Mouse (Mus musculus): ENCODE measurements around the gene Aqp1. TPM values are rescaled to one million over a fixed set of nuclear protein-coding genes. Genes with fewer than 3 reads are reported as not detected.

Gene Aqp1
- polyA plus RNA-seq, 1 experiment from 2014 or later, result 7.4 TPM

DNA sequence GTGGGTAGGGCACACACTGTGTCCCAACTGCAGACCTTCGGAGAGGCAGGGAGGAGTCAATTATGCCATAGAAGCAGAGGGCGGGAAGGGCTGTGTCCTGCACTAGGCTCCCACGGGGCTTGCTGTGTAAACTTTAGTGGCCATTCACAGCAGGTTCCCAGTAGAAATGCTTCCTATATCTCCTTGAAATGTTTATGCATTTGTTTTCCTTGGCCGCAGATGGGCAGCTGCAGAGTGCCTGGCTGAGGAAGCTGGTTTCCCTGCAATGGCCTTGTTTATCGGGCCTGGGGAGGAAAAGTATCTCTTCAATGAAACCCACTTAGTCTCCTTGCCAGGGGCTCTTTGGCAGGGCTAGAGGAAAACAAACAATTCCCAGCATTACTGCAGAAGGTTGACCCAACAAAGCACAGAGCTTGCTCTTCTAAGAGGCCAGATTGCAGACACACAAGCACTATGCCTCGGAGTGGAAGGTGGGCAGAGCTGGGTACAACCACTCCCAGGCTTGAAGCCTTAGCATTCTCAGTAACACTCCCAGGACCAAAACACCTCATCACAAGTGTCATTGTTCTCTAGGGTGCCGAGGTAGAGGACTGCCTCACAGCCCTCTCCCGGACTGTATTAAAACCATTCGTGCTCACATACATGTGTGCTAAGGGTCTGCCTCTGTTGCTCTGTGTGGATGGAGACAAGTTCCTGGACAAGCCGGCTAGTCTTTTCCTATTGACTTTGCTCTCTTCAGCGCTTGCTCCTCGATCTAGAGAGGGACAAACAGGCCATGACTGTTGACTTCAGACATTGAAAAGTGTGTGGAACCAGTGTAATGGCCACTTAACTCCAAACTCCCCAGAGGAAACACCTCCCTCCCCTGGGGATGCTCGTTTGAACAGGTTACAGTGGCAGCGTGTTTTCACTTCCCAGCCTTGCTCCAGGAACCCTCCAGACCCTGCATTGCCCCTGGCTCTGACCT is 16.4 kb upstream of the Aqp1 start:
- 69% methylated on average over 14 of the region's 14 CpGs for WGBS
- Histone ChIP-seq H3K4me2 (no peak overlapping the region), H3K4me1 (peaks cover 8% of the 10 kb centered on the region; the same call in 1 of the 2 replicates), H3K9me3 (replicated peaks) (no peaks in the 10 kb centered on the region), H3K36me3 (no peaks in the 10 kb centered on the region), H3K4me3 (replicated peaks) (no peak overlapping the region), H3K27ac (replicated peaks) (no peak overlapping the region), H3K27me3 (replicated peaks) (no peaks in the 10 kb centered on the region), H3K9ac (replicated peaks) (no peak overlapping the region)
- ATAC-seq (ENCODE audit: low FRiP score), result no peak

DNA sequence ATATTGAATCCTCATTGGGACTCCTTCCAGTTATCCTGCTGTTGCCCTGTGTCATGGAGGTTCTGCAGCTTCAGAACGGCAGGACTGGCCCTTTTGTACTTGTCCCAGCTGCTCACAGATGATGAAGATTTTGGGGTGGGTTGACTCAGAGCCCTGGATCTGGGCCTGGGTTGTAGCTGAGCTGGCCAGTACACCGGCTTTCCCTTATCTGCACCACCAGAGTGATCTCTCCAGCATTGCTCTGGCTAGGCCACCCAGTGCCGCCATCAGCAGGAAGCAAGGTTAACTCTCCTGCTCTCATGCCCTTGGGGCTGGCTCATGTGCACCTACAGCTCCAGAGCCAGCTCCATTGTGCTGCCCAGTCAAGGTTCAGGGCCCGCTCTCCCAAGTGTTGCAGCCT is 15.3 kb upstream of the Aqp1 start:
- H3K4me2 ChIP-seq, result no peak overlapping the region
- H3K4me1 ChIP-seq, result peaks cover 8% of the 10 kb centered on the region; the same call in 1 of the 2 replicates
- H3K9ac ChIP-seq (replicated peaks), result no peak overlapping the region
- no peaks in the 10 kb centered on the region for H3K36me3 ChIP-seq
- no peak overlapping the region for H3K4me3 ChIP-seq (replicated peaks)
- no peak for ATAC-seq (ENCODE audit: low FRiP score)
- H3K27me3 ChIP-seq (replicated peaks), result no peaks in the 10 kb centered on the region
- 89% methylated on average over 4 of the region's 4 CpGs for WGBS
- H3K9me3 ChIP-seq (replicated peaks), result no peaks in the 10 kb centered on the region
- H3K27ac ChIP-seq (replicated peaks), result no peak overlapping the region

GRCm38 (mm10) chr6:55321518-55321917 is 14.7 kb upstream of the Aqp1 start:
- Histone ChIP-seq H3K4me3 (replicated peaks) (no peak overlapping the region), H3K36me3 (no peaks in the 10 kb centered on the region), H3K27ac (replicated peaks) (no peak overlapping the region), H3K9ac (replicated peaks) (no peak overlapping the region), H3K27me3 (replicated peaks) (no peaks in the 10 kb centered on the region), H3K4me2 (no peak overlapping the region), H3K4me1 (peaks cover 8% of the 10 kb centered on the region; the same call in 1 of the 2 replicates), H3K9me3 (replicated peaks) (no peaks in the 10 kb centered on the region)
- ATAC-seq (ENCODE audit: low FRiP score), result no peak
- 68% methylated on average over 6 of the region's 6 CpGs for WGBS

GRCm38 (mm10) chr6:55322980-55323379 is 13.3 kb upstream of the Aqp1 start:
- no peak overlapping the region for H3K27ac ChIP-seq (replicated peaks)
- H3K9me3 ChIP-seq (replicated peaks), result no peaks in the 10 kb centered on the region
- peaks cover 8% of the 10 kb centered on the region; the same call in 1 of the 2 replicates for H3K4me1 ChIP-seq
- ATAC-seq (ENCODE audit: low FRiP score), result no peak
- no peaks in the 10 kb centered on the region for H3K27me3 ChIP-seq (replicated peaks)
- H3K4me2 ChIP-seq, result no peak overlapping the region
- H3K36me3 ChIP-seq, result no peaks in the 10 kb centered on the region
- H3K9ac ChIP-seq (replicated peaks), result no peak overlapping the region
- H3K4me3 ChIP-seq (replicated peaks), result no peak overlapping the region
- WGBS, result 97% methylated on average over 2 of the region's 2 CpGs

- Histone ChIP-seq H3K27me3 (replicated peaks) (no peaks in the 10 kb centered on the region), H3K4me3 (replicated peaks) (no peak overlapping the region), H3K36me3 (no peaks in the 10 kb centered on the region), H3K4me1 (peaks cover 8% of the 10 kb centered on the region; the same call in 1 of the 2 replicates), H3K9me3 (replicated peaks) (no peaks in the 10 kb centered on the region), H3K4me2 (no peak overlapping the region), H3K9ac (replicated peaks) (no peak overlapping the region), H3K27ac (replicated peaks) (no peak overlapping the region)
- 88% methylated on average over 17 of the region's 17 CpGs for WGBS
- ATAC-seq (ENCODE audit: low FRiP score), result no peak
These were observed 12.2 kb upstream of the Aqp1 start for GRCm38 (mm10) chr6:55323908-55324634.

DNA sequence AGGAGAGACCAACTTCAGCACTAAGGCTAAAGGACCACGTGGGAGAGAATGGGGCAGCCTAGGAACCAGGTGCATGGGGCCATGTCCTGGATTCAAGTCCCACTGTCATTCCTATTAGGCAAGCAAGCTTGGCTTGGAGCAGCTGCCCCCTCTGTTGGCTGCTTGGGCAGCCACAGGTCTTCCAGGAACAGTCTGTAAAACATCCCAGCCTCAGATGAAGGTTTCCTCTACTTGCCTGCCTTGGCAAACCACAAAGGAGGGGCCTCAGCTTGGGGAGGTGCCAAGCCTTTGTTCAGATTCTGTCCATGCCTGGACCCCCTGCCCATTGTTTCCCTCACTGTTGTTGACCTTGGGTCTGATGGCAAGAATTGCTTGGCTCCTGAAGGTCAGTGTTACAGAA is 11.4 kb upstream of the Aqp1 start:
- Histone ChIP-seq H3K4me3 (replicated peaks) (no peak overlapping the region), H3K9me3 (replicated peaks) (no peaks in the 10 kb centered on the region), H3K27me3 (replicated peaks) (no peaks in the 10 kb centered on the region), H3K4me2 (no peak overlapping the region), H3K27ac (replicated peaks) (no peak overlapping the region), H3K9ac (replicated peaks) (no peak overlapping the region), H3K4me1 (peaks cover 4% of the 10 kb centered on the region; the same call in 1 of the 2 replicates), H3K36me3 (no peaks in the 10 kb centered on the region)
- ATAC-seq (ENCODE audit: low FRiP score), result no peak
- 63% methylated on average over 1 of the region's 1 CpGs for WGBS

DNA sequence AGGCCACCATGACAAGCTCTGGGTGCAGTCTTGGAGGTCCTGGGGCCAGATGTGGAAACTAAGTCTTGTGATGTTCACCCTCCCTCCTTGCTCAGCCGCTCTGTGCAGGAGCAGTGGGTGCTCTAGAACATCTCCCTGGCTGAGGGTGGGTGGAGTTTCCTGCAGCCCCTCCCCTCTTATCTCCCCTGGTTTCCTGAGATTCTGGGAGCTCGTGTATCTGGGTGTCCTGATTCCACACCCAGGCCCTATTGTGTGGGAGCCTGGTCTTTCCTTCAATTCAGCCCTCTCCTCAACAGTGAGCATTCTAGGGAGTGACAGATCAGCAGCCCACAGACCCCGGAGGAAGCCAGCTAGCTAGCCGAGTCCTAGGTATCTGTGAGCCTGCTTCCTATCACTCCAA is 9.9 kb upstream of the Aqp1 start:
- no peaks in the 10 kb centered on the region for H3K9me3 ChIP-seq (replicated peaks)
- H3K4me3 ChIP-seq (replicated peaks), result no peak overlapping the region
- no peak overlapping the region for H3K4me2 ChIP-seq
- no peak overlapping the region for H3K27ac ChIP-seq (replicated peaks)
- H3K9ac ChIP-seq (replicated peaks), result no peak overlapping the region
- no peak for ATAC-seq (ENCODE audit: low FRiP score)
- 0 out of 2 replicates have a peak, but pooled peaks cover under 1% of the 10 kb centered on the region for H3K4me1 ChIP-seq
- 85% methylated on average over 4 of the region's 4 CpGs for WGBS
- no peaks in the 10 kb centered on the region for H3K36me3 ChIP-seq
- H3K27me3 ChIP-seq (replicated peaks), result no peaks in the 10 kb centered on the region

DNA sequence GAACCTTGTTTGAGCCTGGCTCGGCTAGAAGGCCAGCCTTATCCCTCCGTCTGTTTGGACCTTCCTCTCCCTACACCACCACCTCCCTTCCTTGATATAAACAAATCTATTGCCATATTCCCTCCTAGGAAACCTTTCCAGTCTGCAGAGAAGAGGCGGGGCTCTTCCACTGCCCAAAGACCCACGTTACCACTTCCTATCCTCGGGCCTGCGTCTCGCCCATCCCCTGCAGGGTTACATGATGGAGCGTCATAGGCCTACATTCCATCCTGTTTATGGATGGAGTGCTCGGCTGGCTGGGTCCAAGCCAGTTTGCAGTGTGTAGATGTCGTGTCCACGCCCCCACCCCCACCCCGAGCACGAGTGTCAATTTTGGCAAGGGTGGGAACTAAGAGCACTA is 8.9 kb upstream of the Aqp1 start:
- Histone ChIP-seq H3K9me3 (replicated peaks) (no peaks in the 10 kb centered on the region), H3K27me3 (replicated peaks) (no peaks in the 10 kb centered on the region), H3K27ac (replicated peaks) (no peak overlapping the region), H3K36me3 (no peaks in the 10 kb centered on the region), H3K4me2 (no peak overlapping the region), H3K4me3 (replicated peaks) (no peak overlapping the region), H3K9ac (replicated peaks) (no peak overlapping the region), H3K4me1 (peaks cover 10% of the 10 kb centered on the region)
- 91% methylated on average over 13 of the region's 13 CpGs for WGBS
- no peak for ATAC-seq (ENCODE audit: low FRiP score)

GRCm38 (mm10) chr6:55328179-55328578 is 8.1 kb upstream of the Aqp1 start:
- no peaks in the 10 kb centered on the region for H3K27me3 ChIP-seq (replicated peaks)
- no peak overlapping the region for H3K4me2 ChIP-seq
- H3K4me3 ChIP-seq (replicated peaks), result no peak overlapping the region
- H3K9ac ChIP-seq (replicated peaks), result no peak overlapping the region
- WGBS, result 79% methylated on average over 4 of the region's 4 CpGs
- ATAC-seq (ENCODE audit: low FRiP score), result no peak
- no peaks in the 10 kb centered on the region for H3K9me3 ChIP-seq (replicated peaks)
- H3K4me1 ChIP-seq, result peaks cover 18% of the 10 kb centered on the region
- H3K36me3 ChIP-seq, result no peaks in the 10 kb centered on the region
- no peak overlapping the region for H3K27ac ChIP-seq (replicated peaks)

DNA sequence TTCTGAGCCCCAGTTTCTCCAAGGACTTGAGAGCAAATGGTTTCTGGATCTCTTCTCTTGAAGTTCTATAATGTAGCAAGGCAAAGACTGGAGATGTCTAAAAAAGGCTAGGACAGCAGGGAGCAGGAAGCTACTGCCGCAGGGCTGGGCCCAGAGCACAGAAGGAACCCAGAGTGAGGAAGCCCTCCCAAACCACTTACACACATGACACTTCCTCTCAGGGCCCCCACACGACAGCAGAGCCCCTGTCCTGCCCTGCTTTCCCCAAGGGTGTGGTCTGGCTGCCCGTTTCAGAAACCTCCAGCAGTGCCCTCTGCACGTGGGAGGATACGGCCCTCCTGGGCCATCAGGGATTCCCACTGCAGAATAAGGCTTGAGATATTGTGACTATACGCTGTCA is 4.9 kb upstream of the Aqp1 start:
- Histone ChIP-seq H3K9ac (replicated peaks) (no peak overlapping the region), H3K9me3 (replicated peaks) (no peaks in the 10 kb centered on the region), H3K4me1 (peaks cover 25% of the 10 kb centered on the region), H3K4me2 (no peak overlapping the region), H3K4me3 (replicated peaks) (no peak overlapping the region), H3K36me3 (no peaks in the 10 kb centered on the region), H3K27me3 (replicated peaks) (no peaks in the 10 kb centered on the region), H3K27ac (replicated peaks) (no peak overlapping the region)
- ATAC-seq (ENCODE audit: low FRiP score), result no peak
- 57% methylated on average over 6 of the region's 6 CpGs for WGBS

DNA sequence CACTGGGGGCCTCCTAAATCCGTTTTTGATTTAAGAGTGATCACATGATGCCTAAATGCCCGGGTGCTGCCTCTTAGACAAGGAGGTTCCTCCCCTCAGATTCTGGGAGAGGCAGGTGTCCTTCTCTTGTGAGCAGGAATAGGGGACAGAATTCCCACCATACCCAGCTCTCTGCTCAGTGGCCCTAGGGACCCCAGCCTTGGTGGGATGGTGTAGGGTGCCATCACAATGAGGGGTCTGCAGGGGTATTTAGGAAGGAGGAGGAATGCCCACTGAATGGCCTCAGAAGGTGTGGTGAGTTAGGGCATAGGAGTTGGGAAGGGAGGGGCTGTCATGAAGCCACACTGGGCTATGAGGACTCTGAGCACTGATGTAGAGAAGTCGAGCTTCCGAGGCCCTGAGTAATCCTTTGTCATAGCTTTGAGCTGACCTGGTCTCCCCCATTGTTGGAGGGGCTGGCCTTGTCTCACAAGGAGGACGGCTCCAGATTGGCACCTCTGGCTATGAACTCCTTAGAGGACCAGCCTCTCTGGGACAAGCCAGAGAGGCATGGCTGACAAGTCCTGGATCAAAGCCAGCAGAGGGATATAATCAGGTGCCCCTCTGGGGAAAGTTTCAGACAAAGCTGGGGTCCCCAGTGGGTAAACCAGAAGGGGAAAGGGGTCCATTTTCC is 4.0 kb upstream of the Aqp1 start:
- WGBS, result 60% methylated on average over 5 of the region's 5 CpGs

More for the DNA sequence above, 4.0 kb upstream of the Aqp1 start:
- no peak overlapping the region for H3K4me3 ChIP-seq (replicated peaks)
- no peak overlapping the region for H3K9ac ChIP-seq (replicated peaks)
- peak overlapping the region; percentile 25; the same call in 1 of the 2 replicates for H3K27ac ChIP-seq (replicated peaks)
- H3K36me3 ChIP-seq, result no peaks in the 10 kb centered on the region
- no peak; the same call in 1 of the 2 replicates for ATAC-seq (ENCODE audit: low FRiP score)
- H3K27me3 ChIP-seq (replicated peaks), result no peaks in the 10 kb centered on the region
- H3K4me1 ChIP-seq, result peaks cover 27% of the 10 kb centered on the region
- H3K4me2 ChIP-seq, result no peak overlapping the region
- H3K9me3 ChIP-seq (replicated peaks), result no peaks in the 10 kb centered on the region
